Mouse (Mus musculus): ENCODE measurements around the gene Gfi1b.
A peak's percentile ranks its signal among the peaks of the same experiment; 100 is the strongest.

Gfi1b gene

DNA sequence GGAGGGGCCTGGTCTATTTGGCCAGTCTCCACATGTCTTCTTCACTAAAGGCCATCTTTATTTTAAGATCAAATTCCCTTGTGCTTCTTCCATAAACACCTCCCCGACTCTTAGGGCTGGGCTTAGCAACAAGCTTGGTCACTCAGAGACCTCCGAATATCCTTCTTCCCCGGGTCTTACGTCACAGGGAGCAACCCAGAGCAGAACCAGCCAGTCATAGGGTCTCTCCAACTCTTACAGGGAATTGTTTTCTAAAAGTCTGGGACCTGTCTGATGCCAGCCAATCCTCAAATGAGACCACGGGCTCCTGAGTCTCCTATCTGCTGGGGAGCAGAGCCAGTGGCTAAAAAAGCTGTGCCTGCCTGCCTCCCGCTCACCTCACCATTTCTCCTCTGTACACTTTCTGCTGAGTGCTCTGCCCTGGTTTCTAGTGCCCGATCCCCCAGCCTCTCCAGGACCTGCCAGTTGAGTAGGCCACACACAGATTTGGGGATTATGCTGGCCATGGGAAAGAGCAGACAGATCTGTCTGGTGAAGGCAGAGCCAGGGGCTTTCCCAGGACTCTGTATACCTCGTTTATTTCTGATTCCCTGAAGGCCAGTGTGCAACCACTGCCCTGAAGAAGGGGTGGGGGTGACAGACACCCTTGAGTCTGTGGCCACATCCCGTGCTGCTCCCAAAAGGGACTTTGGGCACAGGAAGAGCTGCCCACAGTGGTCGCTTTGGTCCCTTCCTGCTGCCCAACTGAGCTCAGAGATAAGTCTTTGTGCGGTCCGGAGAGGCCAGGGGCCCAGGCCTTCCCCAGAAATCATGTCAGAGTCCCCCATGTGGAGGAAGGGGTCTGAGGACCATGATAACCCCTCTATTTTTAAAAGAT lies 22.9 kb downstream of the Gfi1b start:
- no peak for DNase-seq (ENCODE audit: low read depth, low spot score)

DNA sequence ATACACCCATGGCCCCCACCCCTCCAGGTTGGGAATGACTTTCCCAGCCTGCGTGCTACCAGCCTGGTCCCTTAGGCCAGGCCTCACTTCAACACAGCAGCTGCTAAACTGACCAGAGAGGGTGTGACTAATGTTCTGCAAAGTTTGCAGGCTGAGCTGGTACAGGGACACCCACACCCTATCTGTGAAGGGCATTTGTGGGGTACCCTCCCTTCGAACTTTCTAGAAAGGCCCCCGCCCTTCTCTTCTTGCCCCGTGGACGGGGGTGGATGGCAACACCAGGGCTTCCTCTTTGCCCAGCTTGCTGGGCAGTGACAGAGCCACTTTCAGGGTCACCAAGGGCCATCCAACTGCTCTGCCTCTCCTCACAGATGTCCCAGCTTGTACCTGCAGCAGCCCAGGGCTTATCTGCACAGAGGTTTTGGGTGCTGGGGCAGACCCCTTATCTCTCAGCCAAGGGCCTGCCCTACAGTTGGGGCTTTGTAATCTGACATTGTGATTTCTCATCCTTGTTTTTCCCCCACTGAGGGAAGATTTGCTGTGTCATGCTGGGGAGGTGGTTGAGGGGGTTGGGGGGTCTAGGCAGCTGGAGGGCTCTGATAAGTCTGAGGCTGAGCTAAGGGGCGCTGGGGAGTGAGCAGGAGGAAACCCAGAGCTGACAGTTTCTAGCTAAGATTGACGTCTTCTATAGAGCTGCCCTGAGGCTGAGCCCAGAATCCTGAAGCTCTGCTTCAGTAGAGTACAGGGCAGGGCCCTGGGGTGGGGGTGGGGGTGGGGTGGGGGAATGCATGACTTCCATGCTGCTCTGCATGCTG lies 23.8 kb downstream of the Gfi1b start:
- DNase-seq (ENCODE audit: low read depth, low spot score): no peak

DNA sequence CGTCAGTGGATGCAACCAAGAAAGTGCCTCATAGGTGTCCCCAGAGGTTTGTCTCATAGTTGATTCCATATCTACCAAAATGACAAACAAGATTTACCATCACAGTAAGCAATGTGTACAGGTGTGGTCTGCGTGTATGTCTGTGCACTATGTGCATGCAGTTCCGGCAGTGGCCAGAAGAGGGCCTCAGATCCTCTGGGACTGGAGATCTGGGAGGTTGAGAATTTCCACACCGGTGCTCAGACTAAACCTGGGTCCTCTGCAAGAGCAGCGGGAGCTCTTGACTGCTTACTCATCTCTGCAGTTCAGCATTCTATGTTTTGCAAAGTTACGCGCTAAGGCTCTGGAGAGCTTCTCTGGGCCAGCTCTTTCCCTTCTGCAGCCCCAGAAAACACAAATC lies 24.8 kb downstream of the Gfi1b start:
- DNase-seq (ENCODE audit: low read depth, low spot score): no peak

DNA sequence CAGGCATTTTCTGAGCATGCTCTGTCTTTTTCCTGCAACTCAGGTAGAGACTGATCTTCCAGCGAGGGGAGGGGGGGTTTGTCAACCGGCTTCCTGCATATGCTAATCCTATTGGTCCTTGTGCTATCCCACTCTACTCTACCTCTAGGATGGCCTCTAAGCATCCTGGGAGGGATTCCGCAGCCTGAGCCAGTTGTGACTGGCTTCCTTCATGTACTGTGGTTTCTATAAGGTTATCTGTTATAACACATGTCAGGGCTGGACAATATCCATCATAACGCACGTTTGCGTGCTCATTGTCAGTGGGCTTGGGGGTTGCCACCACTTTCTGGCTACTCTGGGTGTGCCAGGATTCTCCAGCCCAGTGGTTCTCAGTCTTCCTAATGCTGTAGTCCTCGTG lies 25.8 kb downstream of the Gfi1b start:
- DNase-seq (ENCODE audit: low read depth, low spot score): no peak

DNA sequence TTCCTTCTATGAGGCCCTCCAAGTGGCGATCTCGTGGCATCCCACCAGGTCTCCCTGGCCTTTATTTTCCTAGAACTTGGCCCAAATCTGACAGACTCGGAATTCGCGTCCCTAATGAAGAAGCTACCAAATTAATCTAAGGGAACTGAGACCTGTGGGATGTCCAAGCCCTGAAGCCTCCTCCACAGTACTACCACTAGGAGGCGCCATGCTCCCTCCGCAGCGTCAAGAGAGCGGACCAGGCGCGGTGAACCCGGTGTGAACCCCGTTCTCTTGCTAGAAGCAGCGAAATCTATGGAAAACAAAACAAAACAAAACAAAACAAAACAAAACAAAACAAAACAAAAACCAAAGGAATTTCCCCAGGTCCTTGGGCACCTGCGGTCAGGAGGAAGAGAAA lies 29.0 kb downstream of the Gfi1b start:
- DNase-seq (ENCODE audit: low read depth, low spot score): peak; percentile 34

DNA sequence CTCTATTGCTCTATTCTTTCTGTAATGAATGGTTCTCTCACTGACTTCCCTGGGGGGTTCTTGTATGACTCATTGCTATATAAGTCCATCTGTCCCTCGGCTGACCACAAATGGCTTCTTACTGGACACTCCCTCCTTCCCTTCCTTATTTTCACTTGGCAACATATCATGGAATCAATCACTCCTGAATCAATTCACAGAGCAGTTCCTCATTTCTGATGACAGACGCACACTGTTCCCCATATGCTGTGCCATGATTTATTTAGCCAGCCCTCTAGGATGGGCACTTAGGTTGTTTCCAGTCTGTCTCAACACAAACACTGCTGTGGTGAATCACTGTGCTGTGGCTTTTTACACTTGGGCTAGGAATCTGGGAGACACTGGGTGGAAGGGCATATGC lies 30.3 kb downstream of the Gfi1b start:
- peak; percentile 43 for DNase-seq (ENCODE audit: low read depth, low spot score)

DNA sequence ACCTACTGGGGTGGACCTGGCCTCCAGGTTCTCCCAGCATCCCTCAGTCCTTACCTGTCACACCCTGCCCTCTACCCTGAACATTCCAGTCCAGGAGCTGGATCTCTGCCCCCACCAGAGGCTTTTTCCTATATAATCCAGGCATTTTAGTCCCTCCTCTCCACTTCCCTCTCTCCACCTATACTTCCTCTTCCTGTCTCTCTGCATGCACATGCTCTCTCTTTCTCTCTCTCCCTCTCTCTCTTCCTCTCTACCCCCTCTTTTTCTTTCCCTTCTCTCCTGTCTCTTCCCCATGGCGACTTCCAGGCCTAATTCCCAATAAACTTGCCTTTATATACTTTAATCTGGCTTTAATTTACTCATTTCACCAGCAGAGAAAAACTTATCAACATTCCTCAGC lies 33.2 kb downstream of the Gfi1b start:
- no peak for DNase-seq (ENCODE audit: low read depth, low spot score)

DNA sequence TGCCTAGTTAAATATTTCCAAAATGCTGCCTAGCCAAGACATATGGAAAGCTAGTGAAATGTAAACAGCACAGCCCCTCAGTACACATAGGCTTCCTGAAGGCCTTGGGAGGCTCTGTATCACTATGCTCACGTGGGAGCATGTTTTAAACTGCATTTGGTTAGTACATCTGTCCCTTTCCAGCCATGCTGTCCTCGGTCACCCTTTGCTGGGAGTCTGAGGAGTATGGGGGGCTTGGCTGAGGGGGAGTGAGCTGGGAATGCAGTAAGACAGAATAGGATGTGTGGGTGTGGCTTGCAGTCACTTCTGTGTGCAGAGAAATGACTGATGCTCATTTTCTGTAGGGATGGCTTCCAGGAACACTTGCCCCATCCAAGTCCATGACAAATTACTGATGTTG lies 36.1 kb downstream of the Gfi1b start:
- DNase-seq (ENCODE audit: low read depth, low spot score): no peak

DNA sequence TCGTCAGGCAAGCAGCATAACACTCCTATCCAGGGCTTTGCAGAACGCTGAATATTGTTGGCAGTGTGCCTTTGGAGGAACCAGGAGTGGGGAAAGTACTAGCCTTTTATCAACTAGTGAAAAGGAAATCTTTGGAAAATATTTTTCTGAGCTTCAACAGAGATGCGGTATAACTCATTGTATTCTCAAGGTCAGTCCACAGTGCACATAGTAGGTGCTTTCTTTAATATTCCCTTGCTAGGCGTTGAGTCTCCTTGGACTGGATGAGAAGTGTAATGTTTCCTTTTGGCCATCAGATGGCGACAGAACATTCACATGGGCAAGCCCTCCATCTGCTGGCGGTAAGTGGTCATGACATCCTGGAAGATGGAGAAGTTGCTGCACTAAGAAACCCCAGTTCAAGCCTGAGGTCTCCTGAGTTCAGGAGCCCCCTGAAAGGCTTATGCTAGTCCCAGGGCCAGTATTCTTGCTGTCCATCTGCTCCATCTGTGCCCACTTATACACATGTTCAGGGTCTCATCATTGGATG lies 36.7 kb downstream of the Gfi1b start:
- DNase-seq (ENCODE audit: low read depth, low spot score): peak; percentile 80

DNA sequence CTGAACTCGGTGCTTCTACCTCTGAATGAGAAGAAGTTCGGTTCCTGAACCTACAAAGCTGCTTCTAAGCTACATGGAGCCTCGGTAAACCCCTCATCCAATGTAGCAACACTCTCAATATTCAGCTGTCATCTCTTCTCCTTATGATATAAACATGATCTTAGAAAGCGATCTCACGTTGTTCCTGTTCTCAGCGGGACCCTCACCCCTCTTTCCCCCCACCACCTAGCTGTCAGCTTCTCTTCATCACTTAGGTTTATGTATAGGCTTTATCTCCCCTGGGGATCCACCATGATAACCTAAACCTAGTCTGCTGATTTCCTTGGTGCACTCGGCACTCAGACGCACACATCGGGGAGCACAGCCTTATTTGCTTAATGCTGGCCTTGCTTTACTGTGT lies 38.1 kb downstream of the Gfi1b start, which contains the start of gene Gtf3c5:
Gtf3c5 (minus strand) TSS at position 101 of the 400 bp plus-strand sequence.
- DNase-seq (ENCODE audit: low read depth, low spot score): no peak

DNA sequence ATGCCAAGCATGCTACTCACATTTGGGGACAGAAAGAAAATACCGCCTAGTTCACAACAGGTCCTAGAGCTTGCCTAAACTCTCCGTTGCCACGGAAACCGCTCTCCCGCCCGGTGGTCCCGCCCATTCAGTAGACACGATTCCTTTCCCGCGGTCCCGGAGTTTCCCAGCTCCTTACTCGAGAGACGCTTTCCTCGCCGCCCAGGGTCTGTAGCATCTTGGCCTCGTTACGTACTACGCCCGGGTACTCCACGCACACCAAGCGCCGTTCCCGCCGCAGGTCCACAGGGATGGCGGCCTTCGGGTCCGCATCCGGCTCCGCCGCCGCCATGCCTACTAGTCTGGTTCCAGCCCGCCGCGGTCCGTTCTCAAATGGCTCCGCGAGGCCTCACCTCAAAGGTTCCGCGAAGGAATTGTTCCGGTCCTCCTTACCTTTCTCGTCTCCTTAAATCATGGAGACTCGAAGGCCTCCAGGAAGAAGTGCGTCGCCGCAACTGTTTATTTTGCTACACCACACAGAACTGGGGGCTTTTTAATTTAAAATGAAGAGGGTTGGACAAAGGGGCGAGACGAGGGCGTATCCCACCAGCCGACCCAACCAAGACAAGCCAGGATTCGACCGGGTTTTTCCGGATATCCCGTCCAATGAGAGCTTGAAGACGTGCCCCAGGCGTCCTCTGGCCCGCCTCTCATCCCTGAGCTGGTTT lies 39.0 kb downstream of the Gfi1b start:
- DNase-seq (ENCODE audit: low read depth, low spot score): peak; percentile 75

DNA sequence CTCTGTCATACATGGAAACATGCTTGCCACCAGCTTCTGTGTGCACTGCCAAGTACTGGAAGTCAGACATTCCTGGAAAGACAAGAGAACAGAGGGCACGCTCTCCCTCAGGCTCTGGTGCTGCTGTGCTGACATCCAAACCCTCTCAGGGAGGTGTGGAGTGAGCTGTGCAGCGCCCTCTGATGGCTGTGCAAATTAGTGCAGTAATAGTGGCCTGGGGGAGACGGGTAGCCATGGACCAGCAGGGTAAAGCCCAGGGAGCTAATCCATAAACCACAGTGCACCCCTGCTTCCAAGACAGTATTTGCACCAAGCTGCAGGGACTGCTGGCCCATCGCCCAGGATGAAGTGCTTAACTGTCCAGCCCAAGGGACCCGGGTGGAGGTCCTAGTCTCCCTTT lies 43.8 kb downstream of the Gfi1b start:
- DNase-seq (ENCODE audit: low read depth, low spot score): no peak

DNA sequence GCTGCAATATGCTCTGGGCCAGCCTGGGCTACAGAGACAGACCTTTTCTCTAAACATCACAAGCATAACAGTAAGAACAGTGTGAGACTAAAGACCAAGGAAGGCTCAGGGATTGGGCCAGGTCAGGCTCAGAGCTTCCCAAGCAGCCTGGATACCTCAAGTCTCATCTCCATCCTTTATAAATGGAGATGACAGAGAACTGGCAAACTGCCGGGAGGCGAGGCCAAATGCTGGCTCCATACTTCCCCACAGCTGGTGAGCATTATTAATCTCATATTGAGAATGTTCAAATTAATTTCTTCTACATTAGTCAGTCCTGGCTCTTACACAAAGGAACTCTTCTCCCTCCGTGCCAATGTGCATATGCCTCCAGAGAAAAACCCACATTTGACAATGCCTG lies 45.0 kb downstream of the Gfi1b start:
- no peak for DNase-seq (ENCODE audit: low read depth, low spot score)

DNA sequence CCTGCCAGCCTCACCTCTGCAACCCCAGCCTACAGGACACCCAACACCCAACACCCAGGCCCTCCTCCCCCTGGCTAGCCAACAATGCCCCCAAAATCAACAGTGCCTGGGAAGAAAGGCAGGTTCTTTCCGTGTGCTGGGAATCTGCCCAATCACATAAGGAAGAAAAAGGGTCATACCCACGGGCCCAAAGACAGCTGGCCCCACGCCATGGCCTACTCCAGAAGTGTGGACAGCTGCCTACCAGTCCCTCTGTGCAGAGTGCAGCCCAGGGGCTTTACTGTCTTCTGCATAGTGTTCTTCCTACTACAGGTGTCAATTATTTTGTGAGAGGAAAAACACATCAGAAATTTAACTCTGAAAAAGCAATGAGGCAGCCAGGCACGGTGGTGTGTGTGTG lies 46.4 kb downstream of the Gfi1b start:
- DNase-seq (ENCODE audit: low read depth, low spot score): no peak

DNA sequence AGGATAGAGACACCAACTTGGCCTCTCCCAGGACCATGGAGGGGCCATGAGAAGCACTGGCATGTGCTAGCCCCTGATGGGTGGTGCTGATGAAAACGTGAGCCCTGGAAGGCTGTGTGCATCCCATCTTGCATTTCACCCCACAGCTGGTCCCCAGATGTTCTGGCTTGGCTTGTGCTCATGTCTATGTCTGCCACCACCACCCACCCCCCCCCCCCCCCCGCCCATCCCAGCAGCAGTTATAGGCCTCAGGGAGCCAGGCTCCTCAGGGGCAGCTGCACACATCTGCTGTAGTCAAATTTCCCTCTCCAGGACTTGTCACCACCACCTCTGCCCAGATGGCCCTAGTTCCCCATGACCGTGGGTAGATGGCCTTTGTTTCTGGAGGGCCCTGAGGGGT lies 51.9 kb downstream of the Gfi1b start:
- no peak for DNase-seq (ENCODE audit: low read depth, low spot score)

DNA sequence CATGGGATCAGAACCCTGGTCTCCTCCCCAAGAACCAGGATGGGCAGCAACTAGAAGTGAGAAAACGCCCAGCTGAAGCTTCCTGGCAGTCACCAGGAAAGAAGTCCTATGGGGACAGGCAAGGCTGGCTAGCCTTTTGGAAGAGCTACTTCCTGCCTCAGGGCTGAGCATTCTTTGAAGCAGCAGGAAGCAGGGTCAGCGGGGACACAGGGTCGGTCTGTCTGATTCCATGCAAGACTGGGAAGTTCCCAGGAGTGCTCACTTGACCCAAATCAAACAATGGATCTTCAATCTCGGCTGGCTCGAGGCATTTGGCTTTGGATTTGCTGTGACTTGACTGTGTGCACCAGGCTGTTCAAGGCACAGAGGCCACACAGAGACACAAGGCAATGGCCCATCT lies 55.2 kb downstream of the Gfi1b start:
- no peak for DNase-seq (ENCODE audit: low read depth, low spot score)

DNA sequence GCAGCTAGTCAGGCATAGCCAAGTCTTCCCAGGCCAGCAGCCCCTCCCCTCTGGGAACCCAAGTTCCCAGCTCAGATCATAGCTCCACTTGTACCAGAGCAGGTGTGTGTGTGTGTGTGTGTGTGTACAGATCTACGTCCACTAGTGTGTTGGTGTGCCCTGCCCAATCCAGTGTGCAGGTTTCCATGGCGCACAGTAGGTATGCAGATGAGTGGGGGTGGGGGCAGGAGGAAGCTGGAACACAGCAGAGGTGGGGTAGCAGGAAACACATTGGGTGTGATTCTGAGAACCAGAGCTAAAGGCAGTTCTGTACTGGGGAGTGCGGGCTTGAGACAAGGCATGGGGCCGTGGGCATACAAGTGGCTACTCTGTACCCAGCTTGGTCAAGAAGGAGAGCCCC lies 57.4 kb downstream of the Gfi1b start:
- DNase-seq (ENCODE audit: low read depth, low spot score): no peak

DNA sequence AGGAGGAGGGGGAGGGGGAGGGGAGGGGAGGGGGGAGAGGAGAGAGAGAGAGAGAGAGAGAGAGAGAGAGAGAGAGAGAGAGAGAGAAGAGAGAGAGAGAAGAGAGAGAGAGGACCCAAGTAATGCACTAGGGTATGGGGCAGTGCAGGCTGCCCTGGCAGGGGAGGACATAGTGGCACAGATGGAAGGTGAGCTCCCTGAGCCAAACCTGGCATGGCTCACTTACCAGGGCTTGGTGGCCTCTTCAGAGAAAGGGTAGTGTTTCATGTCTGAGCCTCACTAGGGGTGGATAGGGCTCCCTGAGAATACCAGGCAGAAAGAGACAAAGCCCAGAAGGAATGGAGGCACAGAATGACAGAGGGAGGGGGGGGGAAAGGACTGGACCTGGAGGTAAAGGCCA lies 58.0 kb downstream of the Gfi1b start:
- no peak for DNase-seq (ENCODE audit: low read depth, low spot score)

DNA sequence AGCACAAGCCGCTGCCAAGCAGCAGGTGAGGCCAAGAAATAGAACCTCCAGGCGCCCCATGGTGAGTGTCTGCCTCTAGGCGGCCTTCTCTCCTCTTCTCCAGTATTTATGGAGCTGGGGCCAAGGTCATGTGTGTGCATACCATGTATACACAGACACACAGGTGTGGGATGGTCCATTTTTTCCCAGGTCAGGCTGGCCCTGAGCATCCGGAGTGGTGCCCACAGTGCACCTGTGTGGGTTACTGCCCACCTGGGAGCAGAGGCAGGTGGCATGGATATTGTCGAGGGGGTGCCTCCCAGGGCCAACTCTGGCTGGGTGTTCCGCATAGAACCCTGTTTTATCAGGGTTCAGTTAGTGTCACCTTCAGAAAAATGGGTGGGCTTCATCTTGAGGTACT lies 58.5 kb downstream of the Gfi1b start, which contains the start of gene Cel:
Cel (minus strand) TSS at position 101 of the 400 bp plus-strand sequence.
- no peak for DNase-seq (ENCODE audit: low read depth, low spot score)

Data from skeletal muscle tissue, adult 2 months (tissue).